Comparison of ENCODE assay signal across 9 mouse cellular contexts in the genomic region with DNA sequence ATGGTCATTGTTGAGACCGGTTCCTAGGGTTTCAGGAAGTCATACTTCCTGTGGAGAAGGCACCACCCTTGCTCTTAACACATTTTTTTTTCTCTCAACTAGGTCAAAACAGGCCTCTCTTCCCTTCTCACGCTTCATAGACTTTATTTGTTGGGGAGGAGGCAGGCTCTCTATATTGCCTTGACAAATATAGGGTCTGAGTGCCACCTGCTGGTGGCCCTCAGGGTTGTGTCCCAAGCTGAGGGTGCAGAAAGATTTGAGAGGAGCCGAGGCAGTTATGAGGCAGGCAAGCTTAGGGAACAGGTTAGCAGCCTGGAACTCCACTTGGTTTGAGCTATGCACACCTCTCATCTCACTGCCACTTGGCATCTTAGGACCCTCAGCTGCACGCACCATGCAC. TPM values are rescaled to one million over a fixed set of nuclear protein-coding genes. Genes with fewer than 3 reads are reported as not detected.
DNase-seq lines count a peak whose midpoint lies in the region; ATAC-seq lines count a peak whose summit lies in the region.
"Had no signal": no experiment of that assay in that cellular context is flagged by ENCODE, and none has a peak within 500 bp of the region (broad histone marks: within the 10 kb centered on the region; RNA-seq: fewer than 3 reads in every experiment).

No protein-coding gene starts in this region.

- ATAC-seq in forebrain, embryonic 16.5 days = 0 out of 2 replicates have a peak, but pooled peaks have one; percentile 5
- ATAC-seq in monocyte, adult 5-6 weeks (replicated peaks; ENCODE audit: insufficient number of reproducible peaks, low FRiP score, low TSS enrichment, poor library complexity, severe bottlenecking) = peak; percentile 32

- H3K27me3 ChIP-seq in forebrain, embryonic 16.5 days (replicated peaks; ENCODE audit: control insufficient read depth, insufficient read depth, low read length) = no peaks in the 10 kb centered on the region
- H3K27me3 ChIP-seq: neural tube, embryonic 12.5 days had no signal

- H3K9me3 ChIP-seq in forebrain, embryonic 16.5 days (ENCODE audit: control insufficient read depth, low read length) = no peaks in the 10 kb centered on the region
- H3K9me3 ChIP-seq: neural tube, embryonic 12.5 days had no signal

- intact Hi-C loops in left cerebral cortex, postnatal 4 days (cut with DNase I) = loop anchor here (5.0 kb wide), 1 partner anchor 191 kb away; no protein-coding TSS in a partner anchor
- intact Hi-C loops in gastrocnemius, postnatal 14 days (cut with DNase I; ENCODE audit: low total_unique reads) = no loop called here

- H3K4me3 ChIP-seq in forebrain, embryonic 16.5 days (replicated peaks; ENCODE audit: low read length) = no peak overlapping the region
- H3K4me3 ChIP-seq: neural tube, embryonic 12.5 days had no signal

- WGBS in forebrain, embryonic 16.5 days = 51% methylated on average over 4 of the region's 4 CpGs

- peaks cover 28% of the 10 kb centered on the region for H3K4me1 ChIP-seq in forebrain, embryonic 16.5 days (replicated peaks; ENCODE audit: control insufficient read depth, insufficient read depth, low read length)

- H3K36me3 ChIP-seq in forebrain, embryonic 16.5 days (ENCODE audit: control insufficient read depth, insufficient read depth) = no peaks in the 10 kb centered on the region

- no peak overlapping the region for H3K27ac ChIP-seq in forebrain, embryonic 16.5 days (ENCODE audit: low read length)
- H3K27ac ChIP-seq: neural tube, embryonic 12.5 days had no signal

- no peak overlapping the region for H3K9ac ChIP-seq in forebrain, embryonic 16.5 days (replicated peaks; ENCODE audit: low read depth, low read length)
- H3K9ac ChIP-seq: neural tube, embryonic 12.5 days had no signal

- no peak overlapping the region for H3K4me2 ChIP-seq in forebrain, embryonic 16.5 days (ENCODE audit: low read length)

- DNase-seq in left cerebral cortex, postnatal 4 days = peak; percentile 68
- DNase-seq in left cerebral cortex, adult 8-10 months (ENCODE audit: low spot score in 2 of 2) = no peak
- peak; percentile 40 for DNase-seq in Muller cell, postnatal 12 days (ENCODE audit: inconsistent ontology term)
- DNase-seq in kidney, postnatal 10 days = peak; percentile 80
- DNase-seq in gastrocnemius, postnatal 14 days = no peak
- DNase-seq in ovary, adult 18-20 months (ENCODE audit: low spot score) = no peak

RNA-seq across cellular contexts. Expression of gene Thtpa, which starts 3.5 kb away (rescaled TPM):
- total RNA-seq in left cerebral cortex, postnatal 4 days (2021) = 10 to 100 TPM; 34.7 to 35.7 TPM
- 10 to 100 TPM; 26.2 to 31.5 (median 26.4) TPM for total RNA-seq in left cerebral cortex, adult 8-10 months (2022)
- 55.2 and 56.6 TPM in 2 replicates for polyA plus RNA-seq in forebrain, embryonic 16.5 days (2015; fragmentation: Nextera tagmentation; extraction: Ambion mirVana)
- total RNA-seq in monocyte, adult 5-6 weeks (2017) = 6.1 to 9.5 TPM (median 8.9 TPM) in 3 replicates
- total RNA-seq in gastrocnemius, postnatal 14 days (2021) = 10 to 100 TPM; 11.1 to 12.3 TPM

RNA-seq across cellular contexts. Expression of gene Zfhx2, which starts 5.9 kb away (rescaled TPM):
- 10 to 100 TPM; 28.2 to 29.4 TPM for total RNA-seq in left cerebral cortex, postnatal 4 days (2021)
- 10 to 100 TPM; 36.0 to 41.7 (median 38.6) TPM for total RNA-seq in left cerebral cortex, adult 8-10 months (2022)
- polyA plus RNA-seq in forebrain, embryonic 16.5 days (2015; fragmentation: Nextera tagmentation; extraction: Ambion mirVana) = 21.5 and 32.9 TPM in 2 replicates
- total RNA-seq in monocyte, adult 5-6 weeks (2017) = 2.0 to 7.8 TPM (median 2.4 TPM) in 3 replicates
- 1 to 10 TPM; 2.6 to 3.1 TPM for total RNA-seq in gastrocnemius, postnatal 14 days (2021)

RNA-seq across cellular contexts. Expression of gene Ap1g2, which starts 8.3 kb away (rescaled TPM):
- total RNA-seq in left cerebral cortex, postnatal 4 days (2021) = 10 to 100 TPM; 25.8 to 31.4 TPM
- 10 to 100 TPM in 3 of 4 experiments, 1 to 10 TPM in 1; 9.1 to 12.7 (median 12.1) TPM for total RNA-seq in left cerebral cortex, adult 8-10 months (2022)
- 13.3 and 16.5 TPM in 2 replicates for polyA plus RNA-seq in forebrain, embryonic 16.5 days (2015; fragmentation: Nextera tagmentation; extraction: Ambion mirVana)
- total RNA-seq in monocyte, adult 5-6 weeks (2017) = 26.9 to 61.0 TPM (median 34.8 TPM) in 3 replicates
- 1 to 10 TPM; 4.1 to 7.0 TPM for total RNA-seq in gastrocnemius, postnatal 14 days (2021)

RNA-seq across cellular contexts. Expression of gene Jph4, which starts 18.7 kb away (rescaled TPM):
- total RNA-seq in left cerebral cortex, postnatal 4 days (2021) = 100 to 1,000 TPM; 366 to 399 TPM
- total RNA-seq in left cerebral cortex, adult 8-10 months (2022) = 100 to 1,000 TPM; 289 to 301 (median 292) TPM
- polyA plus RNA-seq in forebrain, embryonic 16.5 days (2015; fragmentation: Nextera tagmentation; extraction: Ambion mirVana) = 33.6 and 45.1 TPM in 2 replicates
- not detected in 3 replicates for total RNA-seq in monocyte, adult 5-6 weeks (2017)
- total RNA-seq in gastrocnemius, postnatal 14 days (2021) = under 1 TPM; 0.42 to 0.62 TPM

Comparison
In these comparisons a context has a peak if more than half of its experiments do, and no peak if none do; other contexts are left out.
1. DNase-seq: peak in left cerebral cortex, postnatal 4 days (single experiment), Muller cell, postnatal 12 days (single experiment) and kidney, postnatal 10 days (single experiment); none in left cerebral cortex, adult 8-10 months (0 of 2), gastrocnemius, postnatal 14 days (single experiment) and ovary, adult 18-20 months (single experiment).